Mouse (Mus musculus) kidney, postnatal 25 days (tissue): ENCODE data around the gene Sppl2b.
"Not testable (repeated sequence)": the region's sequence is repeated elsewhere in the genome, so short reads cannot be mapped to it uniquely, and the experiment has no call there.

Experiments
- DNase-seq, 2 experiments: peaks; one replicate each; pipeline ENCODE4 v3.0.0; 2021; ENCODE audit warnings: mixed read lengths in 2 of 2

Sppl2b gene

GRCm38 (mm10) chr10:80824827-80825226 is 30.2 kb upstream of the Sppl2b start:
- DNase-seq = no peak

DNA sequence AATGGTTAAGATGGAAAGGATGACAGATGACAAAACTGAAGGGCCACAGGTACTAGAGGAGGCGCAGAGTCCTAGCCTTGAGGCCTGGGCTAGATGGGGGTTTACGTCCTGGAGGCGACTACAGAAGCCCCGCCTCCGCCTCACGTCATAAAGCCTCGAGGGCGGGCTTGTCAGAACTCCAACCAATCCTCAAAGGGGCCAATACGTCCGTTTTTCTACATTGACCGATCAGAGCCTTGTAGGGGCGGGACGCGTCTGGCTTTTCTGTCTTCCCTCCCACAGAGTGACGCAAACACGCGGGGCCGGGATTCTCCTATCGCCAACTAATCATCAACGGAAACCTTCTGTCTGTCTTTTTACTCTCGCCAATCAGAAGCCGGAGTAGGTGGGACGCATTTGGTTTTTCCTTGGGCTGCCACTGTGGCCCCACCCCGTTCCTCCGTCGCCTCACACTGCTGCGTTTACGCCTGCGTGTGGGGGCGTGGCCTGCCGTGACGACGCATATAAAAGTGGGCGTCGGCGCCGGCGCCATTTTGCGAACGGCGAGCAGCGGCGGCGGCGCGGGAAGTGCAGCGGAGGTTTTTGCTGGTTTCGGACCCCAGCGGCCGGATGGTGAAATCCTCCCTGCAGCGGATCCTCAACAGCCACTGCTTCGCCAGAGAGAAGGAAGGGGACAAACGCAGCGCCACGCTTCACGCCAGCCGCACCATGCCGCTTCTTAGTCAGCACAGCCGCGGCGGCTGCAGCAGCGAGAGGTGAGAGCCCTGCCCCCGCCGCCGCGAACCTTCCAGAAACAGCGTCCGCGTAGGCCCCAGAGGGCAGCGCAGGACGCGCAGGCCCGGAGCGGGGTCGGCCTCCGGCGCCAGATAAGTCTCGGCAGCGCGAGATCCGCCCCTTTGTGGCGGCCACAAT is 28.7 kb upstream of the Sppl2b start, which contains the start of gene Oaz1:
Oaz1 (plus strand) TSS at position 506 of the 912 bp plus-strand sequence.
- DNase-seq = peak; percentile 99

DNA sequence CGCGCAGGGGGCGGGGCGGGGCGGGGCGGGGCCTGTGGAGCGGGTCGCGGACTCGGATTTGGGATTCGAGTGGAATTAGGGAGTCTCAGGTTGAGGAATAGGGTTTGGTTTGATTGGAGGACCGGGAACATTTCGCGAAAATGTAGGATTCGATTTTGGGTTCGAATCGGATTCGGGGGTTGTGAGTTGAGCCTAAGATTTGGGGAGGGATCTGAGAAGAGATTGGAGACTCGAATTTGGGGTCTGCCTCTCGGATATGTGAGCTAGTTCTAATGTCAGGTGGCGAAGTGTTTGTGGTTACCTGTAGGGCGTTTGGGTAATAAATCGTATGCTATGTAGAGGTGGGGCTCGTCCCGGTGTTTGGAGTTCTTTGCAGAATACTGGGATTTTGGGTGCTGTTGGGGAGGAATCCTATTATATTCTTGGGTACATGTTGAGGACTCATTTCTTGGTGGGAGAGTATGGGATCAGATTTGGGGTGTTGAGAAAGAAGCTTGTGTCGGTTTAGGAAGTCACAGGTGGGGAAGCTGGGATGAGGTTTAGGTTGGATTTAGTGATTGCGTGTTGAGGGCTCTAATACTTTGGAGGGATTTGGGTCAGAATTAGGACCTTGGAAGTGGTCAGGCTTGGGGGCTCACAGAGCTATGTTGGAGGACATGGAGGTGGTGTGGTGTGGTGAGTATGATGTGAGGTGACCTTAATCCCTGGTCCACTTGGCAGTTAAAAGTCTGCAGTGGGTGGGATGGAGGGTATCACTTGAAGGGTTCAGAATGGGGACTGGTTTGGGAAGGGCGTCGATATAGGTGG is 27.8 kb upstream of the Sppl2b start:
- DNase-seq = no peak

- no peak for DNase-seq
These were observed 27.1 kb upstream of the Sppl2b start for GRCm38 (mm10) chr10:80827870-80828420.

GRCm38 (mm10) chr10:80828587-80828986 is 26.5 kb upstream of the Sppl2b start:
- not testable (repeated sequence) for DNase-seq

- no peak for DNase-seq
These were observed 25.5 kb upstream of the Sppl2b start for GRCm38 (mm10) chr10:80829359-80830278.

GRCm38 (mm10) chr10:80831136-80831535 is 23.9 kb upstream of the Sppl2b start:
- peak; percentile 91 to 95 for DNase-seq

DNA sequence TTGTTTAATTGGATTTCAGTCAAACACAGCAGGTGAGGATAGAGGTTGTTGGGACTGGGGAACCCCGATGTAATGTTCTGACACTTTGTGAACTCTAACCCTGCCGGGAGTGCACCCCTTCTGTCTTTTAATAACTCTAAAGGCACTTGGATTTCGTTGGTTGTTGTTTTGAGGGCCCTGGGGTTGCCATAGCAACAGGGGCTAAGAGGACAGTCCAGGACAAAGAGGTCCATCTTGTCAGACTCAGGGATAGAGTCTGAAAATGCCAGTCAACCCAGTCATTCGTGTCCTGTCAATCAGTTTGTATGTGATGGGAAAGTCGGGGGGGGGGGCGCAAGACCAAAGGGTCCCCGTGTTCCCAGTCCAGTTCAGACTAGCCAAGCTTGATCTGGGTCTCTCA is 22.3 kb upstream of the Sppl2b start:
- DNase-seq = no peak

DNA sequence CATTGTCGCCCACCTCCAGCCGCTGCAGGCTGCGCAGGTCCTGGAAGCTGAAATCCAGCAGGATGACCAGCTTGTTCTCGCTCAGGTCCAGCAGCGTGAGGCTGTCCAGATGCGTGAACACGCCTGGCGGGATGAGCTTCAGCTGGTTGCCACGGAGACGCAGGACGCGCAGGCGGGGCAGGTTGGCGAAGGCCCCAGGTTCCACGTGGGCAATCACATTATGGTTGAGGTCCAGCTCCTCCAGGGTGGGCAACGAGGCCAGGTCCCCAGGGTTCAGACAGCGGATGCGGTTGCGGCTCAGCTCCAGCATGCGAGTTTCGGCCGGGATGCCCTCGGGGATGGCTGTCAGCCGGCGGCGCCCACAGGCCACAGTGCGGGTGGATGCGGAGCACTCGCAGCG is 19.5 kb upstream of the Sppl2b start:
- no peak for DNase-seq

DNA sequence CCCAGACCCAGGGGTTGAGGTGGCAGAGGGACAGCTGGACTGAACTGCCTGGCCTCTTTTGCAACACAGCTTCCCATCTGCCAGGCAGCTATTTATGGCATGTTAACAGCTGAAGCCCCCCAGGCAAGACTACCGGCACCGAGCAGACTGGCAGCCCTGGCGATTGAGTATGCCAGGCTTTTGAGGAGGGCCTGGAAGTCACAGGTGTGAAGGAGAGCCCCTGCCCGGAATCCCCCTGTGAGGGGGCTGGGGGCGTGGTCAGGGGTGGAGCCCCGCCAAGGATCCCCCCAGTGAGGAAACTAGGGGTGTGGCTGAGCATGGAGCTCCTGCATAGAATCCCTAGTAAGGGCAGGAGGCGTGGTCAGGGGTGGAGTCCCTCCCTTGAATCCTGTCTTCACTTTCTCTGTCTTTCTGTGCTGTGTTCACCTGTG is 18.1 kb upstream of the Sppl2b start:
- DNase-seq = no peak

DNA sequence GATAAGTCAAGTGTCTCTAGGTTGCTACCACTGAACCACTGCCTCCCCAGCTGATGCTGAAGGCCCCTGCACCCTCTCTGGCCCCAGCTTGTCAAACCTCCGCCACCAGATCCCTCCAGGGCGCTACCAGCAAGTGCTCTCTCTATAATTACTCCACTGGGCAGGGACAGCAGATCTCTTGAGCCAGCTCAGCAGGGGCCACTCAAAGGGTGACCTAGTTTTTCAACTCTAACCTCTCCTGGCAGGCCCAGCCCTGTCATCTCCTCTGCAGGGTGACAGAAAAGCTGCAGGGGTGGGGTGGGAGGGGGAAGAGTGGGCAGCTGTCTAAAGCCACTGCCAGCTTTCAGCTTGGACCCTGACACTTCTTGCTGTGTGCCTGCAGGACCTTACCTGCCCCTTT is 17.2 kb upstream of the Sppl2b start:
- DNase-seq = peak in 1 of 2 experiments; percentile 32

- no peak for DNase-seq
These were observed 16.6 kb upstream of the Sppl2b start for GRCm38 (mm10) chr10:80838346-80838912.

GRCm38 (mm10) chr10:80839848-80840247 is 15.2 kb upstream of the Sppl2b start:
- DNase-seq = no peak

DNA sequence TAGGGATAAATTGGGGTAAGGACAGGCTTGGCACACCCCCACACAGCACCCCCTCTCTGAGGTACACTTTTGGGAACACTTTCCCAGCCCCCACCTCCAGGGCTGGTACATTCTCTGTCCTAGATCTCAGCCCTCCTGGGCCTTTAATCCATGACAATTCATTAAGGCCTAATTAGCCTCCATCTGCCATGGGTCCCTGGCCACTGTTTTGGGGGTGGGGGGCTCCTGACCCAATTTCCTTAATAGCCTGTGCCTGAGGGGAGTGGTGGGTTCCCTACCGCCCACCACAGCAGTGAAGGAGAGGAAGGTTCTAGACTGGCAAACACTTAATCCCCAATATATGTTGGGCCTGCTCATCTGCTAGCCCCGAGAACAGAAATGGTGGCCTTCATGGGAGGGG is 13.4 kb upstream of the Sppl2b start:
- no peak for DNase-seq

- no peak for DNase-seq
These were observed 12.7 kb upstream of the Sppl2b start for GRCm38 (mm10) chr10:80842334-80842733.

GRCm38 (mm10) chr10:80843087-80843930 is 11.8 kb upstream of the Sppl2b start:
- DNase-seq = no peak

GRCm38 (mm10) chr10:80843931-80844547 is 11.0 kb upstream of the Sppl2b start, which contains the start of gene Lingo3:
Lingo3 (minus strand) TSS chr10:80844039.
- DNase-seq = no peak

GRCm38 (mm10) chr10:80845055-80845693 is 9.9 kb upstream of the Sppl2b start:
- DNase-seq = no peak

DNA sequence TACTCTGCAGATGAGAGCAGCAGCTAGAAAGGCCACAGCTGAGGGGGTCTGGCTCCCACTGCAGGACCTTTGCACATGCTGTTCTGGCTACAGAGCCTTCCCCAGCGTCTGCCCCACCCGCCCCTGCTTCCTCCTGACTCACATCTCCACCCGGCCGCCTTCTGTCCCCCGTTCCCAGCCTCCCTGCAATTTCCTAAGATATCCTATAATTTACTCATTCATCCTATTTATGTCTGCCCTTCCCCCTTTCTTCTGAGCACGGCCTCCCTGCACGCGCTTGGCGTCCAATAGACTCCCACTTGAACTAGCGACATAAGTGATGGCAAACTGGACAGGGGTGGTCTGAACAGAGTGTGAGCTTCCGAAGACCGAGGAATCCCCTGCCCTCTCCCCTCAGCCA is 9.3 kb upstream of the Sppl2b start:
- DNase-seq = no peak

GRCm38 (mm10) chr10:80848571-80848970 is 6.5 kb upstream of the Sppl2b start:
- DNase-seq = peak; percentile 57 to 72
